Comparison of ENCODE assay signal across 15 mouse cellular contexts in the genomic region with DNA sequence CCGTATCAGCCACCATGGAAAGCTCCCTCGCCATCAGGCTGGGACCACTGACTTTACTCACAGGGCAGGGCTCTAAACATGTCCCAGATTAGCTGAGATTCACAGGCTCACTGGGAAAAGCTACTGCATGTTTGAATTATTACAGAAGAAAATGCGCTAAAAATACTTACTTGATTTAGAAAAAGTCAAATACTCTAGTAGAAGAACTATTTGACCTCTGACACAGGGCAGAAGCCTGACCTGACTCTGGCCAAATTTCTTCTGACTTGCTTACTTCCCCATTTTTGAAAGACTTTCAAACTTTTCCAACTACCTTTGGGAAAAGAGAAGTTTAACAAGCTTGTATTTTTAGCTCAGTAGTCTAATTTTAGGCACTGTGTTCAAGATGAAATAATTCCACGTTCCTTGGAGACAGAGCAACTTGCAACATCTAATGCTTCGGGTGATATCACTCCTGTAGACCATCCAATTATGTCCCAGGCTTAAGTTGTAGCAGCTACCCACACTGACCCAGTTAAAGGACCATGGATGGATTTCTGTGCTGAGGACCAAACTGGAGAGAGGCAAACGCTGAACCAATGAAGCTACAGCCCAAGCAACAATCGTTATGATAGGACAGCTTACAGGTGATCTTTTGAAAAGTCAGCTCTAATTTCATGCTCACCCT.
A peak's percentile ranks its signal among the peaks of the same experiment; 100 is the strongest.
DNase-seq lines count a peak whose midpoint lies in the region; ATAC-seq and TF ChIP-seq lines count a peak whose summit lies in the region.
"Had no signal": no experiment of that assay in that cellular context is flagged by ENCODE, and none has a peak within 500 bp of the region (broad histone marks: within the 10 kb centered on the region; RNA-seq: fewer than 3 reads in every experiment).

No protein-coding gene starts in this region.

- no peak for TF ChIP-seq POLR2A in lung, adult 2 months (IDR thresholded peaks at IDR 0.05; ENCODE audit: borderline replicate concordance, extremely low read depth, low read depth, low read length)

- H3K4me3 ChIP-seq in heart, embryonic 15.5 days = no peak overlapping the region
- H3K4me3 ChIP-seq in lung, adult 2 months (replicated peaks; ENCODE audit: extremely low read depth, low read depth, low read length) = no peak overlapping the region
- H3K4me3 ChIP-seq: lung, embryonic 15.5 days; midbrain, embryonic 13.5 days had no signal

- peaks cover 47% of the 10 kb centered on the region for H3K36me3 ChIP-seq in heart, embryonic 15.5 days

- 0 out of 2 replicates have a peak overlapping the region, but pooled peaks have one; percentile 20 for H3K27ac ChIP-seq in heart, embryonic 15.5 days
- H3K27ac ChIP-seq: lung, embryonic 15.5 days; midbrain, embryonic 13.5 days had no signal

- peaks cover 10% of the 10 kb centered on the region for H3K4me1 ChIP-seq in heart, embryonic 15.5 days (replicated peaks)
- no peaks in the 10 kb centered on the region; the same call in 1 of the 2 replicates for H3K4me1 ChIP-seq in lung, adult 2 months (ENCODE audit: control insufficient read depth, insufficient read depth, low read length)
- H3K4me1 ChIP-seq: lung, embryonic 15.5 days; midbrain, embryonic 13.5 days had no signal

- H3K27me3 ChIP-seq in heart, embryonic 15.5 days = no peaks in the 10 kb centered on the region
- H3K27me3 ChIP-seq: lung, embryonic 15.5 days; midbrain, embryonic 13.5 days had no signal

- intact Hi-C loops in heart, postnatal 14 days (cut with DNase I) = no loop called here

- no peak overlapping the region for H3K4me2 ChIP-seq in heart, embryonic 15.5 days
- H3K4me2 ChIP-seq: lung, embryonic 15.5 days; midbrain, embryonic 13.5 days had no signal

- no peak overlapping the region for H3K9ac ChIP-seq in heart, embryonic 15.5 days
- H3K9ac ChIP-seq: lung, embryonic 15.5 days; midbrain, embryonic 13.5 days had no signal

- TF ChIP-seq CTCF in lung, adult 2 months (IDR thresholded peaks at IDR 0.05; ENCODE audit: insufficient read depth, low read length) = no peak

- ATAC-seq in frontal cortex, adult (ENCODE audit: low TSS enrichment) = peak; percentile 86
- ATAC-seq in heart, embryonic 15.5 days (replicated peaks; ENCODE audit: insufficient number of reproducible peaks, insufficient read depth, low FRiP score, low read depth) = no peak
- ATAC-seq: hindbrain, embryonic 16.5 days; midbrain, embryonic 13.5 days had no signal

- WGBS in heart, embryonic 15.5 days = 69% methylated on average over 7 of the region's 7 CpGs
- 59% methylated on average over 7 of the region's 7 CpGs for WGBS in lung, adult 2 months

- H3K9me3 ChIP-seq in heart, embryonic 15.5 days (replicated peaks) = no peaks in the 10 kb centered on the region
- H3K9me3 ChIP-seq: lung, embryonic 15.5 days; midbrain, embryonic 13.5 days had no signal

- DNase-seq in frontal cortex, postnatal 36 days (ENCODE audit: low spot score in 2 of 2) = no peak
- no peak for DNase-seq in heart, postnatal 14 days
- DNase-seq in lung, postnatal 10 days = peak; percentile 13
- no peak for DNase-seq in lung, adult 2 months
- DNase-seq in skeletal muscle tissue, adult 2 months (ENCODE audit: low read depth, low spot score) = peak; percentile 39
- no peak for DNase-seq in urinary bladder, adult 2 months (ENCODE audit: low spot score)
- DNase-seq: adrenal gland, postnatal 25 days; cerebellum, postnatal 10 days; liver; thymus, adult 2 months had no signal

Comparison
In these comparisons a context has a peak if more than half of its experiments do, and no peak if none do; other contexts are left out.
1. DNase-seq: peak in lung, postnatal 10 days (single experiment) and skeletal muscle tissue, adult 2 months (single experiment); none in frontal cortex, postnatal 36 days (0 of 2), heart, postnatal 14 days (0 of 2), lung, adult 2 months (single experiment) and urinary bladder, adult 2 months (single experiment).